Mouse (Mus musculus) left cerebral cortex, postnatal 14 days (tissue): ENCODE results near the gene Serpinb1c. TPM values are rescaled to one million over a fixed set of nuclear protein-coding genes. Genes with fewer than 3 reads are reported as not detected.
"Not testable (repeated sequence)": the region's sequence is repeated elsewhere in the genome, so short reads cannot be mapped to it uniquely, and the experiment has no call there.

ENCODE experiments used
- DNase-seq, 2 experiments: peaks; one replicate each; pipeline ENCODE4 v3.0.0; 2021 to 2022; ENCODE audit warnings: low spot score in 2 of 2, mixed read lengths in 1 of 2
- intact Hi-C: fragments of 180-260 bp; cut with DNase I; formaldehyde crosslinking; loops from one replicate; pipeline ENCODE4 v1.15.1; 2025
- long read RNA-seq, 2 experiments: library from polyadenylated mRNA; stranded (forward); transcript quantifications; one replicate each; pipeline ENCODE4 v2.0.0; 2021
- total RNA-seq, 2 experiments: library from RNA; stranded (reverse); gene quantifications; 2 replicates each; pipeline ENCODE4 v1.2.3; 2021

The Serpinb1c gene
- not detected for total RNA-seq
- long read RNA-seq, experiment 1 = 0 reads
- long read RNA-seq, experiment 2 = 0 reads

DNA sequence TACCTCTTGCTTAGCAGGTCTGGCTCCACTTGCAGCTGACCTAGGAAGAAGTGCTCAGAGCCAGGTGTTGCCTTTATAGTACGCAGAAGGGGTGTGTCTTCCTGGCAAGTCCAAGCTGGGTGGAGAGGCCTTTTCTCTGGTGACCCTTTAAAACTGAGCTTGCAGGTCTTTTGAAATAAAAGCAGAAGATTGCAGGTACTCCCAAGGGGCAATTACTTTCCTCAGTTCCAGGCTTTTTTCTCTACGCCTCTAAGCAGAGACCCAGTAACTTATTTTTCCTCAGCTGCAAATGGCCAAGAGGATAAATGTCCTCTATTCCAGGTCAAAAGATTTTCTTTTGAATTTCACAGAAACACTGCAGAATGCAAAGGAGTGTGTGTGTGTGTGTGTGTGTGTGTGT, at the start of gene Serpinb1c:
Gene Serpinb1c (minus strand): TSS at position 101 of the 400 bp plus-strand sequence.
- intact Hi-C loops = no loop called here
- no peak for DNase-seq

DNA sequence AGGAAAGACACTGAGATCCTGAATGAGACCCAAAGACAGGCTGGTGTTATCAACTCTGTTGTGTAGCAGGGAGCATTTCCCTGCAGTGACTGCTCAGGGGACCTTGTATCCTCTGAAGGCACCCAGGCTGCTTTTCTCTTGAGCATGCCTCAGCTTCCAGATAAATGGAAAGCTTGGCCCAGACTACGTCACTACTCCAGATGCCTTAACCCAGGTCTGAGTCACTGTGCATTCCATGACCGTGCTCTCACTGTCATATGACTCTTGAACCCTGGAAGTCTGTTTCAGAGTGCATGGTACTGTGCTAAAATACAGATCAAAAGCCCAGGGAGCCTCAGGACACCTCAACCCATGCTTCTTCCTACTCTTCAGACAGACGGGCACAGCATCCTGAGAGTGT, 41.2 kb upstream of the Serpinb1c start:
- intact Hi-C loops, DNase-seq: not testable (repeated sequence)

DNA sequence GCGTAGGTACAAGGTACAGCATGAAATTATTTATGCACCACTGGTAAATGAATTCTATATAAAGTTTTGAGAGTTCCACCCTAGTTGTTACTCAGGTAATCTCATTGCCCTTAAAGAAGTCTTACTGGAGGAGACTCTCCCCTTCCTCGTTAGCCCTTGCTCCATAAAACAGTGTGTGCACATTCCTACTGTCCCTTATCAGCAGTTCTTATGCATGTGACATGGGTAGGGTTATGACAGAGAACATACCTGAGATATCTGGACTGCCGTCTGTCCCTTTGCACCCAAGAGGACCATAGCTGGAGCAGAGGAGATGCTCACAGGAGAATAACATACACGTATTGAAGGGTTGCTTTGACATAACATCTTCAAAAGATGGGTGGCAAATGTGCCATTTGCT, 40.3 kb upstream of the Serpinb1c start:
- DNase-seq, intact Hi-C loops: not testable (repeated sequence)

DNA sequence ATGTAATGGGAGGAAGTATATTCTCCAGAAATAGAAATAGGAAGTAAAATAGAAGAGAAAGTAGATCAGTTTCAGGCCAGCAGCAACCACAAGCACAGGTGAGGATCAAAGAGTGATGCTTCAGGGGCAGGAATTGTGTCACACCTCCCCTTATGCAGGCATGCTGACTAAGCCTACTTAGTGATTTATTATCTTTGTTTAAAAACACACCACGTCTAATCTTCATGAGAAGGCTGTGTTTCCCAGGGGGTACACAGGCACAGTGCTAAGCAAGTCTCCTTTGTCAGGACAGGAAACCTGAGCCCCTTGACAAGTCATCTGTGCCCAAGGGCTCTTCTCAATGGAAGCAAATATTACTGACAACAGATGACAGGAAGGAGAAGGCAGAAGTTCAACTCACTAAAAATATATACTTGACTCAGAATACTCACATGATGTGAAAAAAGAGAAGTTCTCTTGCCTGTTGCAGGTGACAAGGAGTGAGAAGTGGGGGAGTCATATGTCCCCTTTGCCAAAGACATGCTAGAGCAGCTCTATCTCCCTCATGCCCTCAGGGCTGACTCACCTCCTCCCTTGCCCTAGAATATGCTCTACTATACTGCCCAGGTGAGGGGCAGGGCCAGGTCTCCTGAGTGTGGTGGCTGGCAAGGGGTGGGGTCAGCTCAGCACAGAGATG, 36.8 kb upstream of the Serpinb1c start:
- DNase-seq = no peak
- intact Hi-C loops = no loop called here

DNA sequence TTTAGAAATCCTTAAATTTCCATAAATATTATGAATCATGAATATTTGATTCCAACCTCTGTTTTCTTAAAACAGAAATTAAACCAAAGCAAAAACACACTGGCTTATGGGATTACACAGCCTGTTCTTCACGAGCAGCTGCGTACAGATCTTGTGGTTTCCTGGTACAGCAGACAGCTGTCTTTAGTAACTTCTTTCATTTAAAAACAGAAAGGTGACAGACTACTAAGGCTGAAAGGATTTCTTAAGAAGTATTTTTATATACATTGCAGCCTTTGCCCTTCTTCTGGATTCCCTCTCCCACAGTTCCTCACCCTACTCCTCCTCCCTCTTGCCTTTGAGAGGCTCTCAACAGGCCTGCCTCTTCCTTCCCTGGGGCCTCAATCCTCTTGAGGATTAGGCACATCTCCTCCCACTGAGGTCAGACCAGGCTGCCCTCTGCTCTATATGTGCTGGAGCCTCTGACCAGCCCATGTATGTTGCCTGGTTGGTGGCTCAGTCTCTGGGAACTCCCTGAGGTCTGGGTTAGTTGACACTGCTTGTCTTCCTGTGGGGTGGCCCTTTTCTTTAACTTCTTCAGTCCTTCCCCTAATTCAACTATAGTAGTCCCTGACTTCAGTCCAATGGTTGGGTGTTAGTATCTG, 31.2 kb upstream of the Serpinb1c start:
- intact Hi-C loops = no loop called here
- no peak for DNase-seq

DNA sequence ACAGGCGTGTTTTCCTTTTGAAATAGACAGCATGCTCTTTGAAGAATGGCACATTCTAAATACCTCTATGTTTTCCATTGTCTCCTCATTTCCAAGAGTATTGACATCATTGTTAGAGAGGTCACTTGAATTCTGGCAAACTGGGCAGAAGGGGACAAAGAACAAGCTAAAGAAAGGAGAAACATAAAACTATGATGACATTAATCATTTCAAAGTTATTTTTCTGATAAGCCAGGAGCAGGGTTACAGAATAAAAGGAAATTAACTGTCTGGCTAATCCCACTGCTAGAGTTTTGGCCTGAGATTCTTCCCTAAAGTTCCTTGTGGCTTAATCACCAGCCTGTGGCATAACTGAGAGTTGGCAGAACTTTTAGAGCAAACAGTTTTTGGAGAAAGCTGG, 29.2 kb upstream of the Serpinb1c start:
- intact Hi-C loops = no loop called here
- DNase-seq = no peak

DNA sequence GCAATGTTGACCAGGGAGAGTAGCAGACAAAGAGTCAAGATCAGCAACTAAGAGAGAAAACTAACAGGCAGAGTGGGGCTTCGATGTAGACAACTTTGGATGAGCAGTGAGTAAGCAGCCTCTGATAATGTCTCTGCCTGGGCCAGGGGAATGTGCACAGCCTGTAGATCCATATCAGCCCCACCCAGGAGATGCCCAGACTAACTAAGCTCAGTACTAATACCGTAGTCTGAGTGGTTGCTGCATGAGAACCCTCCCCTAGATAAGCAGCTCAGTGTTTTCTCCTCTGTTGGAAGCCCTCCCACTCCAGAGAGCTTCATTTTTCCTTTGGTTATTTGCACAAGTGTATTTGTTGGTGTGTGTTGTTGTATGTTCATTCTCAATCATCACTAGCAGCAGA, 28.6 kb upstream of the Serpinb1c start:
- no peak for DNase-seq
- intact Hi-C loops = no loop called here

DNA sequence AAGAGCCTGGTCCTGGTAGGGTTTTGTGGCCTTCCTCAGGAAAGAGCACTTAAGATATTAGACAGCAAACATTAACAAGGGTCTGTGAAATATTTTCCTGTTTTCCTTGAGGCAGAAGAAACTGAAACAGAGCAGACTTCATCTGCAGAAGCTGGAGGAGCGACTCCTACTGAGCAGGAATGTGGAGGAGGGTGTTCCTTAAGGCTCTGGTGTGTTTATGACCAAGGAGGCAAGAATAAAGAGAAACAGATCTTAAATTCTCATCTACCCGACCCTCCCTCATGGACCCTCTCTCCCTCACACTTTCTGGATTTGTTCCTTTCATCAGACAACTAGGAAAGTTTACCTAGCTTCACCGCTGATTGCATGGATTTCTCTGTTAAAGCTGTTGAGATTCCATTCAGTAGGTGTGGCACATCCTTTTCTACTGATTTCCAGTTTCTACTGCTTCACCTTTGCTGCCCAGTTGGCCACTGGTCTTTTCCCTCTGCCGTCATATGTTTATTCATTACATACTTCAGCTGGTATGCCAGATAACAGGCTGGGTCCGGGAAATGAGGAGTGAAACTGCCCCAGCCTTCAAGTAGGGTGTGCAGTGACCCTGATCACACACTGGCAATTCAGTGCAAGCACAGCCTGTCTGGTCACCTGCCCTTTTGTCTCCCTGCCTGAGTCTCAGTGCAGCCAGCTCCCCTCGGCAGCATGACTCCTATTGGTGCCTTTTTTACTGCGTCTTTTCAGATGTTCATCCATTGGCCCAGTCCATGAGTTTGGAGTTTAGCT, 26.8 kb upstream of the Serpinb1c start:
- intact Hi-C loops = no loop called here
- no peak for DNase-seq

DNA sequence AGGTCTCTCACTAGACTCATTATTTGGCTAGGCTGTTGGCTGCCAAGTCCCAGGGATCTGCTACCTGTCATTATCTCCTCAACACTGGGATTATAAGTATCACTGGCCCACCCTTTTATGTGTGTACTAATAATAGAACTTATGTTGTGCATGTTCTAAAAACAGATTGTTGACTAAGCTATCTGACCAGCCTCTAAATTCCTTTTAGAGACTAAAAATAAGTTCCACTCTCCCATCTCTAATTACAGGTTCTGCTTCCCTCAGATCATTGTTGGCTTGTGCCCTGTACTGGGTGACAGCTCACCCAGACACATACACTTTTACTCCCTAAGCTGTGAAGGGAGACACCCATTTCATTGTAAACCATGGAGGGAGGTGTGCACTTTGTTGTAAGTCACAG, 24.6 kb upstream of the Serpinb1c start:
- no peak for DNase-seq
- intact Hi-C loops = no loop called here

DNA sequence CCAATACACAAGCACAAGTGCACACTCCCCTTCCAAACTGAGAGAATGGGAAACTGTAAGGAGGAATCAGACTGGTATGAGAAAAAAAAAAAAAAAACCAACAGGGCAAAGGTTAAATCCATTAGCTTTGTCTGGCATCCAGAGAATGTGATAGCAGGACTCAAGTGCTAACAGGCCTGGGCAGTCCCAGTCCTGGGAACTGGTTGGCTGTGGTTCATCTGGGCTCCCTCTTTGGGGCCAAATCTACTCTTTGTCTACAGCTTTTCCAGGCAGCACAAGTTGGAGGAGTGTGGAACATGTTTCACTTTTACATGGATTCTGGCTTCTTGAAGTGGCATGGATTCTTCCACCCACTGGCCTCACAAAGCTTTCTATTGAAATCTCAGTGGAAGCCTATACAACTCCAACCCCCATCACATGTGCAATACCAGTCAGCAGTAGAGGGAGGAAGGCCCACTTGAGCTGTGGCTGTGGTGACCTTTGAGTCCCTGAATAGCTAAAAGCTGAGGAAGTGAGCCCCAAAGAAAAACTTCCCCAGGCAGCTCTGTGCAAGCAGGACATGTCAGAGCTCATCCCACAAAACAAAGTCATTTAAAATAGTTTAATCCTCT, 14.9 kb upstream of the Serpinb1c start:
- no peak for DNase-seq
- intact Hi-C loops = no loop called here

DNA sequence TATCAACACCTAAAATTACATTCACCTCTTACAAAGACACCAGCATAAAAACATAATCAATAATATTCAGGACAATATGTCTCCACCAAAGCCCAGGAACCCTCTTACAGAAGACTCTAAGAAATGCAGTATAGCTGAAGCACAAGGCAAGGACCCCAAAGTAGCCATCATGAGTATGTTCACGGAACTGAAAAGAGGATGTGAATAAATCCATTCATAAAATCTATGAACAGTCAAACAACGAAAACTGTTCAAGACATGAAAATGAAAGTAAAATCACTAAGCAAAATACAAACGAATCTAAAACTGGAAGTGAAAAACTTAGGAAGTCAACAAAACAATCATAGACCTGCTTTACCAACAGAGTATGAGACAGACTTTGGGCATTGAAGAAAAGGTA, 10.2 kb upstream of the Serpinb1c start:
- DNase-seq = no peak
- intact Hi-C loops = no loop called here

DNA sequence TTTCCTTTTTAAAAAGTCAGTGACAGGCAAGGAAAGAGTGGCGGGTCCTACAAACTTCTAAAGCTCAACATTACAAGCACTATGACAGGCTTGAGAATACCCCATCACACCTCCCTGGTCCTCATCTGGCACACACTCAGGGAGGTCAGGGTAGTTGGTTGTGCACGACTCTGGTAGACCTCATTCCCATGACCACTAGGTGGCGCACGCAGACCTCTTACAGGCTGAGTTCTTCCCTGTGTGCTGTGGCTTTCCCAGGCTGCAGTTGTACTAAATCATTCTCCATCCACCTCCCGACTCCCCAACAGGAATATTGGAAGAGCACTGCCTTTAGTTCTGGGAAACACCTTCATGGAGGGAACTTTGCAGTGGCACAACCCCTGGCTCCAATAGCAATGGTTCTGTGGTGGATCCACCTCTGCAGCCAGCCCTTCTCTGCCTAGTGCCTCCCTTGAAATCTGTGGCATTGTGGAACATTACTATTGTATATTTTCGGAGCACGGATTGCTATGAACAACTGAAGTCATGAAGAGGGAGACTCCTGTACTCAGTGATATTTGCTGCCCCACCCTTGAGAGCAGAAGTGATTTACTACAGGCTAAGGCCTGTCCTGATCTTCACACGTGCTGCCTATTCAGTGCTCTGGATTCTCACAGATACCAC, 5.3 kb upstream of the Serpinb1c start:
- intact Hi-C loops = loop anchor here (2.0 to 5.0 kb wide), 3 partner anchors 171 to 917 kb away; no protein-coding TSS in a partner anchor
- peak; percentile 91 to 95 for DNase-seq

DNA sequence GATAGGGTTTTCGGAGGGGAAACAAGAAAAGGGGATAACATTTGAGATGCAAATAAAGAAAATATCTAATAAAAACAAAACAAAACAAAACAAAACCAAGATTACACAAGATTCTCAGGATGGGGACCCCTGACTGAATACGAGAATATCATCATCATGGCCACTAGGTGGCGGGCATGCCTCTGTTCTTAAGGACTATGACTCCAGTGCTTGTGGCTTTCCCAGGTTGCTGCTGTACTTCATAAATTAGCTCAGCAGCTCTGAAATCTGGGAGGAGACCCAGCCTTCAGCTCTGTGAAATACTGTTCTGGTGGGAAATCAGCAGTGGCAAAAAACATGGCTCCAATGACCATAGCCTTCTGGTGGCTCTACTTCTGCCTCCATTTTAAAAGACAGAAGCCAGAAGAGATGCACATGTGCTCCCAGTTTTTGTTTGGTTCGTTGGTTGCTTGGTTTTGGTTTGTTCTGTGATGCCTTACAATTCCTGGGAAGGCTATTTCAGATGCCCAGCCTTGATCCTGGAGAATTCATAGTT, 4.5 kb upstream of the Serpinb1c start:
- peak; percentile 78 to 79 for DNase-seq
- intact Hi-C loops = loop anchor here (1.0 to 5.0 kb wide), 4 partner anchors 172 to 918 kb away; no protein-coding TSS in a partner anchor

DNA sequence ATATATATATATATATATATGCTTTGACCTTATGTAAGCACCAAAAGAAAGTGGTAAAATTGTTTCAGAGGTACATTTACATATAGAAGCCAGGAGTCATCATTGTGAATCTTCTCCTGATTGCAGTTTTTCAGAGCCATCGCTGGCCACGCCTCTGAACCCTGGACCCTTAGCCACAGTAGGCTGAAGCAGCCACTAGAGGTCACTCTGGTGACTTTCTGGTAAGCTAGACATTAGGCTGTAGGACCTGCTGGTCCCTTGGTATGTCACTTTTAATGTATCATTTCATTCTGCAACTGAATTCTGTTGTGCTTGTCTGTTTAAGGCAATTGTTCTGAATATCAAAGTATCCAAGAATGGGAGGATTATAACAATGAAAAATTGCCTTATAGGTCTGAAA, 2.6 kb upstream of the Serpinb1c start:
- intact Hi-C loops = loop anchor here (5.0 kb wide), 1 partner anchor 862 kb away; no protein-coding TSS in a partner anchor
- peak; percentile 17 to 19 for DNase-seq

DNA sequence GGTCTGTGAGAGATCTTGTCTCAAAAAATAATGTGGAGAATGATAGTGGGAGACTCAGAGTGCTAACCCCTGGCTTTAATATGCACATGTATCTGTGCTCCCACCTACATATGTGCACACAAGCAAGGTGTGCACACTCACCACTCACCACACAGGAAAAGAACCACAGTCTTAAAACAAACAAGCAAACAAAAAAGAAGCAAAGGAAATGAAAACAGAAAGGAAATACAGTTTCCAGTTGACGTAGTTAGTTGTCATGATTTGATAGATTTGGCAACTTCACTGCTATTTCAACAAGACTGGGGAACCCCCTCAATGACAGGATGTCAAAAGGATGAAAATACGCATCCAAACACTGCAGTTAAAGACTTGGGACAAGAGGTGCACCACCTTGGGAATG, 1.1 kb upstream of the Serpinb1c start:
- DNase-seq, intact Hi-C loops: not testable (repeated sequence)

DNA sequence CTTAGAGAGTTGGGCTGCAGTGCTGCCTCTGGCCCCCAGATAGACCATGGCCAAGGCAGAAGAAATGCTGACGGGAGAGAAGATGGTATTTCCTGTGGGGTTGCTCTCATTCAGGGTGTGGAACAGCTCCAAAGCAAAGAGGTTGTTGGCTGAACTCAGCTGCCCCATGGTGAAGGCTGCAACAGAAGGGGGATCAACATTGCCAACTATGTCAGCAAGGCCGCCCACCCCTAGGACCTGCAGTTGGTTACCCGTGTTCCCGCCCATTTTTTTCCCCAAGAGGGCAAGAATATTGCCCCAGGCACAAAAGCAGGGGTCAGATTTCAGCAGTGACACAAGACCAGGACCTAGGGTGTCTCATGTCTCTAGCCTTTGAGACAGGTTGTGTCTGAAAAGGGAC, 1.1 kb downstream of the Serpinb1c start:
- intact Hi-C loops = no loop called here
- DNase-seq = no peak

DNA sequence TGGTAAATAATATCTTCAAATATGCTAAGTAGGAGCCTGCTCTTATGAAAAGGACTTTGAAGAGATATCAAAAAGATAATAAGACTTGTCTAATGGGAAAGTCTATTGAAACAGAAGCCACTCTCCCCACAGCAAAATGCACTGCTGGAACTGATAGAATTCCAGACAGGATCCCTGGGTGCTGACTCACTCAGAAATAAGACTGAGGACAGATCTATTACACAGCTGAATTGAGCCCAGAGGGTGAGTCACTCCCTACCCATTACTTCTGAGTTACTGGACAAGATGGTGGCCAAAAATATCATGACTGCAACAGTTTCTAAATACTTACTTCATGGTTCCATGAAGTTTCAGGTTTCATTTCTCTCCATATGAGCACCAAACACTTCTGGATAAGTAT, 13.3 kb downstream of the Serpinb1c start:
- DNase-seq = no peak
- intact Hi-C loops = no loop called here

DNA sequence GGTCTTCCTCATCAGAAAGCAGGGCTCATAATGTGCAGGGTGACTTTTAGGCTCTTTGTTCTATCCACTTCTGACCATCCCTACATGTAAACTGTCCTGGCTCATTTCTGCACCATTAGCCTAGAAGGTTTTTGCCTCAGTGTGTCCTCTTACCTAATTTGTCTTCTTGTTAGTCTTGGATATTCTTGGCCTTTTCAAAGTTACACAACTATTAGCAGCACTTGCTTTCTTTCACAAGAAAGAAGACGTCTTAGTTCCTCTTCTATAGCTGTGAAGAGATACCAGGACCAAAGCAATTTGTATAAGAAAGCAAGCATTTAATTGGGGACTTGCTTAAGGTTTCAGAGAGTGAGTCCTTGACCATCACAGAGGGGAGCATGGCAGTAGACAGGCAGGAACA, 24.1 kb downstream of the Serpinb1c start:
- DNase-seq = no peak
- intact Hi-C loops = no loop called here

DNA sequence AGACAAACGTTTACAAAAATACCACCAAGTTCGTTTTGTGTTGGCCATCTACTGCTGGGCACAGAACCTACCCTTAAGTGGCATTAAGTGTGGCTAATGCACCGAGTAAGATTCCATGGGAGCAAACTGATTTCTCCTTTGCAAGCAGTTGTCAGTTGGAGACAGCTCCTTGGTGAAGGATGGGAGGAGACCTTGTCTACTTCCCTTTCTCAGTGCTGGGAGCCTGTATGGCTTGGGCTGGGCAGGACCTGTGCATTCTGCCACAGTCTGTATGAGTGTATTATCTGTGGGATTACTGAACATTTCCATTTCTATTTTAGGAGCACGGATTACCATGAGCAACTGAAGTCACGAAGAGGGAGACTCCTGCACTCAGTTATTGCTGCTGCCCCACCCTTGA, 29.2 kb downstream of the Serpinb1c start:
- intact Hi-C loops = no loop called here
- DNase-seq = no peak
